Mouse (Mus musculus) adrenal gland, postnatal 36 days (tissue): Measurements from ENCODE around the gene Fam83e. TPM values are rescaled to one million over a fixed set of nuclear protein-coding genes. Genes with fewer than 3 reads are reported as not detected.

ENCODE experiments used
- DNase-seq, 2 experiments: peaks; one replicate each; pipeline ENCODE4 v3.0.0; 2021; ENCODE audit warnings: mixed read lengths in 1 of 2
- long read RNA-seq, 2 experiments: library from polyadenylated mRNA; stranded (forward); transcript quantifications; one replicate each; pipeline ENCODE4 v2.0.0; 2021; ENCODE audit warnings: borderline sequencing depth in 2 of 2
- total RNA-seq, 2 experiments: library from RNA; stranded (reverse); gene quantifications; 2 replicates each; pipeline ENCODE4 v1.2.3; 2021

The Fam83e gene
- under 1 TPM; 0.36 to 0.46 TPM for total RNA-seq
- long read RNA-seq, experiment 1, partial matches to known transcripts: 1 of 2 reads
- long read RNA-seq, experiment 1, other reads (novel, unspliced or antisense): 1 of 2 reads
- long read RNA-seq, experiment 2: 0 reads

- no peak for DNase-seq
These were observed at the start of gene Fam83e for GRCm38 (mm10) chr7:45720413-45721233. TSS of gene Fam83e (plus strand) at chr7:45721212.

- DNase-seq: no peak
These were observed 43.3 kb upstream of the Fam83e start for GRCm38 (mm10) chr7:45677627-45678295.

GRCm38 (mm10) chr7:45678513-45678912 is 42.5 kb upstream of the Fam83e start:
- DNase-seq: peak; percentile 75 to 81

- peak; percentile 80 to 81 for DNase-seq
These were observed 40.9 kb upstream of the Fam83e start for GRCm38 (mm10) chr7:45679966-45680621.

- DNase-seq: no peak
These were observed 39.8 kb upstream of the Fam83e start for GRCm38 (mm10) chr7:45681046-45681736.

- DNase-seq: peak; percentile 91
These were observed 38.6 kb upstream of the Fam83e start for GRCm38 (mm10) chr7:45682144-45683126.

- no peak for DNase-seq
These were observed 37.5 kb upstream of the Fam83e start, which contains the start of gene Ntn5 for GRCm38 (mm10) chr7:45683396-45684050. TSS of gene Ntn5 (plus strand) at chr7:45684022.

GRCm38 (mm10) chr7:45685811-45686210 is 35.2 kb upstream of the Fam83e start:
- DNase-seq: no peak

GRCm38 (mm10) chr7:45686841-45687240 is 34.2 kb upstream of the Fam83e start:
- DNase-seq: no peak

GRCm38 (mm10) chr7:45689099-45689498 is 31.9 kb upstream of the Fam83e start:
- DNase-seq: no peak

- peak in 1 of 2 experiments; percentile 29 for DNase-seq
These were observed 31.2 kb upstream of the Fam83e start for GRCm38 (mm10) chr7:45689800-45690199.

- DNase-seq: no peak
These were observed 28.6 kb upstream of the Fam83e start for GRCm38 (mm10) chr7:45692364-45692763.

- DNase-seq: no peak
These were observed 27.0 kb upstream of the Fam83e start, which contains the start of gene Sec1 for GRCm38 (mm10) chr7:45693921-45694591. TSS of gene Sec1 (minus strand) at chr7:45694402.

- no peak for DNase-seq
These were observed 25.9 kb upstream of the Fam83e start for GRCm38 (mm10) chr7:45695098-45695497.

GRCm38 (mm10) chr7:45697894-45698293 is 23.1 kb upstream of the Fam83e start:
- no peak for DNase-seq

GRCm38 (mm10) chr7:45699523-45700141 is 21.4 kb upstream of the Fam83e start, which contains the start of gene Car11:
TSS of gene Car11 (plus strand) at chr7:45699843.
- peak in 1 of 2 experiments; percentile 35 for DNase-seq

GRCm38 (mm10) chr7:45700301-45701015 is 20.6 kb upstream of the Fam83e start:
- DNase-seq: peak; percentile 78 to 87

GRCm38 (mm10) chr7:45701072-45701471 is 19.9 kb upstream of the Fam83e start:
- DNase-seq: peak in 1 of 2 experiments; percentile 49
